Mouse (Mus musculus) embryonic fibroblast, embryonic 13.5 days (primary cell): ENCODE measurements around the gene Fbxl20.

Experiments used
- CTCF ChIP-seq: IDR thresholded peaks from 2 replicates; pipeline ENCODE4 v1.5.1; 2011; ENCODE audit warnings: mild to moderate bottlenecking, control low read depth, low read length, moderate library complexity, borderline replicate concordance; ENCODE audit not compliant: insufficient read depth
- POLR2A ChIP-seq: IDR thresholded peaks from 2 replicates; pipeline ENCODE4 v1.6.1; 2011; ENCODE audit warnings: low read depth, mild to moderate bottlenecking, control low read depth, low read length, moderate library complexity

DNA sequence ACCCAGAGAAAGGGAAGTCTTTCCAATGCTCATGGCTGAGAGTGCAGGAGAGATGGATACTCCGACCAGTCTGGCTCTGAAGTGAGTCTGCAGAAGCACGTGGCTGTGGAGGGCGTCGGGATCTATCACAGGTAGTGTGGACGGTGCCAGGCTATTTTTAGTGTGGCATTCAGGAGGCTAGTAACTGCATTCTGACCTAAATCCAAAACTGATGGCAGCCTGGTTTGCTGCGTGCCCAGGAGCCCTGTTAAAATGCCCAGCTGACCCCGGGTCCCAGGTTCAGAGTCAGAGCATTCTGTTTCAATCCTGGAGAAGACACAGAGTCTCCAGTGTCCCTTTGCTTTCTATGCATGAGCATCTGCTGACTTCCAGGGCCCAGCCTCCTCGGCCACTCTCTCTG is 73.1 kb downstream of the Fbxl20 start:
- TF ChIP-seq CTCF (no peak), POLR2A (no peak)
